Mouse (Mus musculus) cerebellum, adult 2 months (tissue): ENCODE data around the gene Tanc1.

Source experiments
- CTCF ChIP-seq: fragments of 200-500 bp; IDR thresholded peaks from 2 replicates; pipeline ENCODE4 v1.5.1; 2011; ENCODE audit warnings: low read depth, mild to moderate bottlenecking, control low read depth, low read length, moderate library complexity, borderline replicate concordance; ENCODE audit not compliant: insufficient read depth
- POLR2A ChIP-seq: fragments of 200-500 bp; IDR thresholded peaks from 2 replicates; pipeline ENCODE4 v1.6.1; 2011; ENCODE audit warnings: low read length, control low read depth, borderline replicate concordance; ENCODE audit not compliant: insufficient read depth

- TF ChIP-seq CTCF (no peak), POLR2A (peak; percentile 18; the same call in 1 of the 2 replicates)
These were observed 124.6 kb downstream of the Tanc1 start for GRCm38 (mm10) chr2:59736401-59736898.
